In the genomic region with DNA sequence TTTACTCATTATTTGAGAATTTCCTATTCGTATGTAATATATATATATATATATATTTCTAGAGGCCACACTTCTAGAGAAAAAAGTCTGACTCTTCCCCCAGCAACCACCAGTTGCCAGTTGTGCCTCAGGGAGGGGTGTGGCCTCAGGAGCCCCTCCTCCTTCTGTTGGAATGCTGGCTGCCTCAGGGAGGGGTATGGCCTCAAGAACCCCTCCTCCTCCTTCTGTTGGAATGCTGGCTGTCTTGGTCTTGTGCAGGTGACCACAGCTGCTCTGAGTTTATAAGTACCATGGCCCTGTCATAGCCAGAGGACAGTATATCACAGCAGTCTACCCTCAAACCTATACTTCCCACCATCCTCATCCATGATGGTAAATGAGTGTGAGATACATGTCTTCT, we compare ENCODE assay signal across 29 mouse cellular contexts. TPM values are rescaled to one million over a fixed set of nuclear protein-coding genes. Genes with fewer than 3 reads are reported as not detected.
DNase-seq lines count a peak whose midpoint lies in the region; ATAC-seq and TF ChIP-seq lines count a peak whose summit lies in the region.
"Had no signal": no experiment of that assay in that cellular context is flagged by ENCODE, and none has a peak within 500 bp of the region (broad histone marks: within the 10 kb centered on the region; RNA-seq: fewer than 3 reads in every experiment).

No protein-coding gene starts in this region.

- DNase-seq in kidney, adult 18-20 months = no peak
- no peak for DNase-seq in limb, embryonic 10.5 days (ENCODE audit: low spot score)
- no peak for DNase-seq in stomach, postnatal 0 days (ENCODE audit: low spot score)
- peak; percentile 6 for DNase-seq in yolk sac, embryonic 10.5 days (ENCODE audit: low spot score)
- no peak for DNase-seq in spleen, postnatal 14 days (ENCODE audit: low spot score in 2 of 2)
- DNase-seq: adrenal gland, postnatal 25 days; cerebellum, adult 9-11 months; gastrocnemius, postnatal 36 days; heart, adult 2 months; heart, postnatal 14 days; layer of hippocampus, postnatal 36 days; right cerebral cortex, postnatal 25 days; spleen, adult 18-20 months; thymus, postnatal 25 days had no signal

- no peak overlapping the region for H3K4me2 ChIP-seq in kidney, embryonic 15.5 days
- no peak overlapping the region for H3K4me2 ChIP-seq in limb, embryonic 13.5 days (replicated peaks)
- no peak overlapping the region for H3K4me2 ChIP-seq in stomach, embryonic 14.5 days (replicated peaks; ENCODE audit: low read depth, low read length)
- H3K4me2 ChIP-seq in stomach, postnatal 0 days (replicated peaks; ENCODE audit: low read depth) = no peak overlapping the region
- H3K4me2 ChIP-seq: embryonic facial prominence, embryonic 12.5 days; forebrain, embryonic 12.5 days; heart, embryonic 13.5 days; limb, embryonic 12.5 days; liver, embryonic 12.5 days; lung, embryonic 15.5 days; midbrain, embryonic 15.5 days; neural tube, embryonic 12.5 days had no signal

- no peaks in the 10 kb centered on the region for H3K4me1 ChIP-seq in kidney, embryonic 15.5 days
- H3K4me1 ChIP-seq in limb, embryonic 13.5 days = no peaks in the 10 kb centered on the region
- no peaks in the 10 kb centered on the region for H3K4me1 ChIP-seq in limb, embryonic 10.5 days
- no peaks in the 10 kb centered on the region for H3K4me1 ChIP-seq in stomach, embryonic 14.5 days (ENCODE audit: control insufficient read depth, insufficient read depth, low read length)
- H3K4me1 ChIP-seq in stomach, postnatal 0 days (replicated peaks; ENCODE audit: control insufficient read depth, insufficient read depth) = no peaks in the 10 kb centered on the region
- H3K4me1 ChIP-seq: embryonic facial prominence, embryonic 12.5 days; forebrain, embryonic 12.5 days; limb, embryonic 12.5 days; liver, embryonic 12.5 days; lung, embryonic 15.5 days; midbrain, embryonic 15.5 days; neural tube, embryonic 12.5 days had no signal

- H3K9me3 ChIP-seq in kidney, embryonic 15.5 days (replicated peaks) = no peaks in the 10 kb centered on the region
- H3K9me3 ChIP-seq in limb, embryonic 13.5 days = no peaks in the 10 kb centered on the region
- no peaks in the 10 kb centered on the region for H3K9me3 ChIP-seq in limb, embryonic 10.5 days (replicated peaks)
- H3K9me3 ChIP-seq in stomach, embryonic 14.5 days (ENCODE audit: control insufficient read depth, low read depth, low read length) = no peaks in the 10 kb centered on the region
- no peaks in the 10 kb centered on the region for H3K9me3 ChIP-seq in stomach, postnatal 0 days (ENCODE audit: control insufficient read depth, low read length)
- H3K9me3 ChIP-seq: embryonic facial prominence, embryonic 12.5 days; forebrain, embryonic 12.5 days; heart, embryonic 13.5 days; limb, embryonic 12.5 days; liver, embryonic 12.5 days; lung, embryonic 15.5 days; midbrain, embryonic 15.5 days; neural tube, embryonic 12.5 days had no signal

- ATAC-seq in kidney, embryonic 15.5 days (replicated peaks; ENCODE audit: low FRiP score) = peak; percentile 82
- 0 out of 2 replicates have a peak, but pooled peaks have one; percentile 11 for ATAC-seq in limb, embryonic 13.5 days (ENCODE audit: low FRiP score, low read depth)
- ATAC-seq in stomach, embryonic 14.5 days (ENCODE audit: insufficient number of reproducible peaks, insufficient read depth, low FRiP score, low read depth) = peak; percentile 42; the same call in 1 of the 2 replicates
- no peak for ATAC-seq in stomach, postnatal 0 days (ENCODE audit: low FRiP score, low TSS enrichment)
- ATAC-seq: hindbrain, postnatal 0 days; intestine, embryonic 16.5 days; liver, embryonic 12.5 days; midbrain, embryonic 15.5 days had no signal

- no peak overlapping the region for H3K4me3 ChIP-seq in kidney, embryonic 15.5 days (replicated peaks)
- no peak overlapping the region for H3K4me3 ChIP-seq in limb, embryonic 13.5 days
- H3K4me3 ChIP-seq in limb, embryonic 10.5 days = no peak overlapping the region
- no peak overlapping the region for H3K4me3 ChIP-seq in stomach, embryonic 14.5 days (ENCODE audit: low read depth, low read length)
- no peak overlapping the region for H3K4me3 ChIP-seq in stomach, postnatal 0 days (ENCODE audit: low read depth, low read length)
- H3K4me3 ChIP-seq: embryonic facial prominence, embryonic 12.5 days; erythroblast, embryonic 14.5 days; forebrain, embryonic 12.5 days; heart, adult 2 months; heart, embryonic 13.5 days; limb, embryonic 12.5 days; liver, embryonic 12.5 days; lung, embryonic 15.5 days; midbrain, embryonic 15.5 days; neural tube, embryonic 12.5 days had no signal

- no peak for TF ChIP-seq EP300 in stomach, postnatal 0 days (optimal IDR thresholded peaks at IDR 0.05)

- no peaks in the 10 kb centered on the region for H3K27me3 ChIP-seq in kidney, embryonic 15.5 days
- no peaks in the 10 kb centered on the region for H3K27me3 ChIP-seq in limb, embryonic 13.5 days
- H3K27me3 ChIP-seq in limb, embryonic 10.5 days (ENCODE audit: low read depth, poor library complexity, severe bottlenecking) = no peaks in the 10 kb centered on the region
- H3K27me3 ChIP-seq in stomach, embryonic 14.5 days (ENCODE audit: control insufficient read depth, insufficient read depth, low read length) = no peaks in the 10 kb centered on the region
- no peaks in the 10 kb centered on the region for H3K27me3 ChIP-seq in stomach, postnatal 0 days (ENCODE audit: control insufficient read depth, insufficient read depth, low read length)
- H3K27me3 ChIP-seq: CH12.LX; embryonic facial prominence, embryonic 12.5 days; forebrain, embryonic 12.5 days; heart, embryonic 13.5 days; limb, embryonic 12.5 days; liver, embryonic 12.5 days; lung, embryonic 15.5 days; midbrain, embryonic 15.5 days; neural tube, embryonic 12.5 days had no signal

- WGBS in kidney, embryonic 15.5 days = 92% methylated on average over 1 of the region's 1 CpGs
- WGBS in limb, embryonic 13.5 days = 88% methylated on average over 1 of the region's 1 CpGs
- WGBS in limb, embryonic 10.5 days = 94% methylated on average over 1 of the region's 1 CpGs
- WGBS in stomach, embryonic 14.5 days = 91% methylated on average over 1 of the region's 1 CpGs
- WGBS in stomach, postnatal 0 days = 75% methylated on average over 1 of the region's 1 CpGs

- H3K36me3 ChIP-seq in kidney, embryonic 15.5 days = peaks cover 16% of the 10 kb centered on the region; the same call in 1 of the 2 replicates
- peaks cover 24% of the 10 kb centered on the region for H3K36me3 ChIP-seq in limb, embryonic 13.5 days
- peaks cover 22% of the 10 kb centered on the region; the same call in 1 of the 2 replicates for H3K36me3 ChIP-seq in limb, embryonic 10.5 days
- H3K36me3 ChIP-seq in stomach, embryonic 14.5 days (ENCODE audit: control insufficient read depth, insufficient read depth, low read length) = no peaks in the 10 kb centered on the region
- H3K36me3 ChIP-seq in stomach, postnatal 0 days (ENCODE audit: control insufficient read depth, insufficient read depth, low read length) = 0 out of 2 replicates have a peak, but pooled peaks cover 2% of the 10 kb centered on the region
- H3K36me3 ChIP-seq: embryonic facial prominence, embryonic 12.5 days; forebrain, embryonic 12.5 days; lung, embryonic 15.5 days; midbrain, embryonic 15.5 days; neural tube, embryonic 12.5 days had no signal

- no peak overlapping the region for H3K9ac ChIP-seq in kidney, embryonic 15.5 days
- no peak overlapping the region for H3K9ac ChIP-seq in limb, embryonic 13.5 days
- no peak overlapping the region for H3K9ac ChIP-seq in stomach, embryonic 14.5 days (replicated peaks; ENCODE audit: low read depth, low read length)
- H3K9ac ChIP-seq in stomach, postnatal 0 days (ENCODE audit: low read length) = no peak overlapping the region
- H3K9ac ChIP-seq: embryonic facial prominence, embryonic 12.5 days; forebrain, embryonic 12.5 days; heart, embryonic 13.5 days; limb, embryonic 12.5 days; liver, embryonic 12.5 days; lung, embryonic 15.5 days; midbrain, embryonic 15.5 days; neural tube, embryonic 12.5 days had no signal

- H3K27ac ChIP-seq in kidney, embryonic 15.5 days = no peak overlapping the region
- no peak overlapping the region for H3K27ac ChIP-seq in limb, embryonic 13.5 days
- H3K27ac ChIP-seq in limb, embryonic 10.5 days = no peak overlapping the region
- H3K27ac ChIP-seq in stomach, embryonic 14.5 days (ENCODE audit: low read length) = no peak overlapping the region
- no peak overlapping the region for H3K27ac ChIP-seq in stomach, postnatal 0 days (replicated peaks)
- H3K27ac ChIP-seq: embryonic facial prominence, embryonic 12.5 days; forebrain, embryonic 12.5 days; heart, adult 2 months; heart, embryonic 13.5 days; hindbrain, postnatal 0 days; limb, embryonic 12.5 days; liver, embryonic 12.5 days; lung, embryonic 15.5 days; midbrain, embryonic 15.5 days; neural tube, embryonic 12.5 days had no signal

- no peak for TF ChIP-seq CTCF in stomach, postnatal 0 days (IDR thresholded peaks at IDR 0.05; ENCODE audit: low read depth)

RNA-seq across cellular contexts. Expression of a gene that starts 38.4 kb away (rescaled TPM):
- polyA plus RNA-seq in kidney, embryonic 15.5 days (2015; fragmentation: Nextera tagmentation; extraction: Ambion mirVana) = 13.1 and 14.5 TPM in 2 replicates
- polyA plus RNA-seq in limb, embryonic 13.5 days (2015; fragmentation: Nextera tagmentation; extraction: Ambion mirVana) = 4.0 and 4.9 TPM in 2 replicates
- 3.3 and 4.4 TPM in 2 replicates for polyA plus RNA-seq in limb, embryonic 10.5 days (2016; fragmentation: Nextera tagmentation; extraction: Ambion mirVana)
- polyA plus RNA-seq in stomach, embryonic 14.5 days (2014; fragmentation: Nextera tagmentation; extraction: Ambion mirVana) = 9.7 and 9.9 TPM in 2 replicates
- 3.2 and 3.4 TPM in 2 replicates for polyA plus RNA-seq in stomach, postnatal 0 days (2015; fragmentation: Nextera tagmentation; extraction: Ambion mirVana)
